Mouse (Mus musculus) kidney, embryonic 16.5 days (tissue): ENCODE data around the gene Safb2. TPM values are rescaled to one million over a fixed set of nuclear protein-coding genes. Genes with fewer than 3 reads are reported as not detected.

Experiments
- ATAC-seq: fragments of 200-750 bp; cut with Nextera tagmentation; 2 replicates; pipeline ENCODE4 v1.8.0; 2017; ENCODE audit warnings: moderate TSS enrichment; ENCODE audit not compliant: low FRiP score, low TSS enrichment
- H3K27ac ChIP-seq: fragments of 300-500 bp; sonication (generic); 2 replicates; pipeline ENCODE4 v1.5.1; 2014; ENCODE audit warnings: low read length
- H3K27me3 ChIP-seq: fragments of 300-500 bp; sonication (generic); 2 replicates; pipeline ENCODE4 v1.6.1; 2014; ENCODE audit warnings: low read length, control low read depth, mixed read lengths; ENCODE audit not compliant: insufficient read depth
- H3K36me3 ChIP-seq: fragments of 300-500 bp; sonication (generic); 2 replicates; pipeline ENCODE4 v1.6.1; 2014; ENCODE audit warnings: low read length, control low read depth, mixed read lengths; ENCODE audit not compliant: insufficient read depth
- H3K4me1 ChIP-seq: fragments of 300-500 bp; sonication (generic); 2 replicates; pipeline ENCODE4 v1.6.1; 2014; ENCODE audit warnings: low read length, control low read depth, mixed read lengths; ENCODE audit not compliant: insufficient read depth
- H3K4me2 ChIP-seq: fragments of 300-500 bp; sonication (generic); replicated peaks from 2 replicates; pipeline ENCODE4 v1.6.1; 2014; ENCODE audit warnings: low read depth, low read length
- H3K4me3 ChIP-seq: fragments of 300-500 bp; sonication (generic); 2 replicates; pipeline ENCODE4 v1.5.1; 2014; ENCODE audit warnings: mild to moderate bottlenecking, low read length
- H3K9ac ChIP-seq: fragments of 300-500 bp; sonication (generic); replicated peaks from 2 replicates; pipeline ENCODE4 v1.6.1; 2014; ENCODE audit warnings: low read length
- H3K9me3 ChIP-seq: fragments of 300-500 bp; sonication (generic); 2 replicates; pipeline ENCODE4 v1.6.1; 2016; ENCODE audit warnings: low read length, control low read depth
- WGBS: fragments of 180-500 bp; shearing (Covaris S2); extraction: QIAGEN DNeasy Blood & Tissue Kit; methylation state at CpG from one replicate; pipeline ENCODE4 v1.1.7; 2014; 5-methylcytosine and 5-hydroxymethylcytosine counted together
- polyA plus RNA-seq: library from polyadenylated mRNA; unstranded; fragments of >200 nt; fragmentation: Nextera tagmentation; extraction: Ambion mirVana; gene quantifications from 2 replicates; pipeline ENCODE4 v1.2.1, GENCODE M21; 2015

Gene Safb2
- polyA plus RNA-seq, 1 experiment from 2014 or later, result 80.2 TPM

GRCm38 (mm10) chr17:56566918-56567317 is 17.5 kb downstream of the Safb2 start:
- H3K4me1 ChIP-seq, result no peaks in the 10 kb centered on the region
- no peak overlapping the region for H3K4me3 ChIP-seq
- no peak for ATAC-seq
- no peaks in the 10 kb centered on the region for H3K27me3 ChIP-seq
- peaks cover 92% of the 10 kb centered on the region for H3K36me3 ChIP-seq
- no peaks in the 10 kb centered on the region for H3K9me3 ChIP-seq
- WGBS, result 97% methylated on average over 5 of the region's 5 CpGs
- H3K4me2 ChIP-seq, result no peak overlapping the region
- H3K9ac ChIP-seq, result no peak overlapping the region
- H3K27ac ChIP-seq, result no peak overlapping the region

GRCm38 (mm10) chr17:56566293-56566692 is 18.1 kb downstream of the Safb2 start:
- Histone ChIP-seq H3K9me3 (no peaks in the 10 kb centered on the region), H3K27me3 (no peaks in the 10 kb centered on the region), H3K9ac (no peak overlapping the region), H3K4me2 (no peak overlapping the region), H3K4me1 (no peaks in the 10 kb centered on the region), H3K4me3 (no peak overlapping the region), H3K27ac (no peak overlapping the region), H3K36me3 (peaks cover 93% of the 10 kb centered on the region)
- WGBS, result 93% methylated on average over 29 of the region's 29 CpGs
- no peak for ATAC-seq

- 96% methylated on average over 2 of the region's 2 CpGs for WGBS
- H3K4me2 ChIP-seq, result no peak overlapping the region
- H3K36me3 ChIP-seq, result peaks cover 60% of the 10 kb centered on the region
- no peak overlapping the region for H3K27ac ChIP-seq
- no peak overlapping the region for H3K9ac ChIP-seq
- no peaks in the 10 kb centered on the region for H3K9me3 ChIP-seq
- no peak for ATAC-seq
- H3K4me3 ChIP-seq, result no peak overlapping the region
- no peaks in the 10 kb centered on the region for H3K4me1 ChIP-seq
- H3K27me3 ChIP-seq, result no peaks in the 10 kb centered on the region
These were observed 22.5 kb downstream of the Safb2 start for GRCm38 (mm10) chr17:56561866-56562265.

DNA sequence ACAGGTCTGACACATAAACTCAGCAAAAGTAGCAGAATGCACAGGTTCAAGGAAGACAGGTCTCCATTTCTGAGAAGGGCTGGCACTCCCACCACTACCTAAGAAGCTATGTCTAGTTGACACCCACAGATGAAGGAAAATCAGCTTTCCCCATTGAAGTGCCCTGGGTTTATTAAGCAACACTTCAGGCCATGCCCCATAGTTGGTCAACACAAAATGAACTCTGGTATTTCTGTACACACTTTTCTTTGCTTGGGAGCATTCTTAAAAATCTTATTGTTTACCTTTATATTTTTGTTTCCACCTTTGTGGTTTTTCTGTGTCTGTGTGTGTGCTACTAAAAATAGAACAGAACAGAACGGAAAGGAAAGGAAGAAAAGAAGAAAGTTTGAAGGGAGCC is 24.3 kb downstream of the Safb2 start:
- Histone ChIP-seq H3K9ac (no peak overlapping the region), H3K4me3 (no peak overlapping the region), H3K4me1 (no peaks in the 10 kb centered on the region), H3K9me3 (no peaks in the 10 kb centered on the region), H3K27me3 (no peaks in the 10 kb centered on the region), H3K27ac (no peak overlapping the region), H3K4me2 (no peak overlapping the region), H3K36me3 (peaks cover 42% of the 10 kb centered on the region)
- no peak for ATAC-seq
- 67% methylated on average over 1 of the region's 1 CpGs for WGBS

- Histone ChIP-seq H3K4me3 (no peak overlapping the region), H3K9me3 (no peaks in the 10 kb centered on the region), H3K9ac (no peak overlapping the region), H3K36me3 (peaks cover 35% of the 10 kb centered on the region), H3K27me3 (no peaks in the 10 kb centered on the region), H3K27ac (no peak overlapping the region), H3K4me2 (no peak overlapping the region), H3K4me1 (no peaks in the 10 kb centered on the region)
- no peak for ATAC-seq
- WGBS, result 80% methylated on average over 3 of the region's 3 CpGs
These were observed 25.0 kb downstream of the Safb2 start for GRCm38 (mm10) chr17:56559386-56559785.

DNA sequence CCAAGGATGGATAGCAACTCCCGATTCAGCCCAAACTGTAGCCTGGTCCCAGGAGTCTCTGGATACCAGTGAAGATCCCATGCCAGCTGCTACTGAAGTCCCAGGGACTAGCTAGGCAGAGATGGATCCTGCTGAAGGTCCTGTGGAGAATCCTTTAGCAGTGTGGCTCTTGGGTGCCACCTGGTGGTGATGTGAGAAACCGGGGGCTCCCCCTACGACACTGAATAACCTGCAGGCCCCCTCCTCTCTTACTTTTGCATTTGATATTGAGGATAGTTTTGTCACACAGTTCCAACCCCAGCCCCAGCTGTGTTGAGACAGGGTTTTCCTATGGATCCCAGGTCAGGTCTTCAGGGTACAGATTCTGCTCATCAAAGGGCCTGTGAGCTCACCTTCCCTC is 25.9 kb downstream of the Safb2 start:
- WGBS, result 22% methylated on average over 3 of the region's 3 CpGs
- no peak overlapping the region for H3K9ac ChIP-seq
- H3K4me1 ChIP-seq, result no peaks in the 10 kb centered on the region
- H3K27ac ChIP-seq, result no peak overlapping the region
- H3K4me2 ChIP-seq, result no peak overlapping the region
- H3K4me3 ChIP-seq, result no peak overlapping the region
- no peaks in the 10 kb centered on the region for H3K9me3 ChIP-seq
- peaks cover 26% of the 10 kb centered on the region for H3K36me3 ChIP-seq
- H3K27me3 ChIP-seq, result no peaks in the 10 kb centered on the region
- ATAC-seq, result peak; percentile 60

DNA sequence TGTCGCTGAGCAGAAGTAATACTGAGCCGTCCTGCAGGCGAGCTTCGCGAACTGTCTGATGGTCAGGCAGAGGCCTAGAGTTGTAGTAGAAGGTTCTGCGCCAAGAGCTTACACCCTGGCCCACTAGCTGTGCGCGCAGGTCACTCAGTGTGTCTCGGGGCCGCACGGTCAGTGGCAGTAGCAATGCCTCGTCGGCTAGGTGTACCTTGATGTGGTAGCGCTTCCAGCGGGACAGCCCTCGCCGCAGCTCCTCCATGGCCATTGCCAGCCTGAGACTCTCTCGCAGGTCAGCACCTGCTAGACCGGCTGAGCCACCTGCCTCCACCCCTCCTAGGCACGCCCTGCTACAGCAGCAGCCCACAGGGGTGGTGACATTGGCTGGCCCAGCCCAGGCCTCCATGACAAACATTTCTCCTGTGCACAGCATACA is 30.2 kb downstream of the Safb2 start, which contains the start of gene Gm20219:
Gm20219 (minus strand) TSS at position 266 of the 430 bp plus-strand sequence.
- peak; percentile 76 for ATAC-seq
- Histone ChIP-seq H3K9ac (no peak within 1 kb of the TSS), H3K4me3 (no peak within 1 kb of the TSS), H3K27ac (no peak within 1 kb of the TSS), H3K36me3 (no peaks in the 10 kb centered on the region), H3K4me2 (no peak within 1 kb of the TSS), H3K27me3 (no peaks in the 10 kb centered on the region), H3K4me1 (no peaks in the 10 kb centered on the region), H3K9me3 (0 out of 2 replicates have a peak, but pooled peaks cover 3% of the 10 kb centered on the region)
- 71% methylated on average over 20 of the region's 20 CpGs for WGBS

- ATAC-seq, result 0 out of 2 replicates have a peak, but pooled peaks have one; percentile 13
- no peak overlapping the region for H3K4me2 ChIP-seq
- 63% methylated on average over 5 of the region's 5 CpGs for WGBS
- H3K36me3 ChIP-seq, result no peaks in the 10 kb centered on the region
- 0 out of 2 replicates have a peak, but pooled peaks cover 3% of the 10 kb centered on the region for H3K9me3 ChIP-seq
- no peaks in the 10 kb centered on the region for H3K27me3 ChIP-seq
- no peak overlapping the region for H3K4me3 ChIP-seq
- no peaks in the 10 kb centered on the region for H3K4me1 ChIP-seq
- no peak overlapping the region for H3K27ac ChIP-seq
- H3K9ac ChIP-seq, result no peak overlapping the region
These were observed 31.5 kb downstream of the Safb2 start for GRCm38 (mm10) chr17:56552781-56553363.

- ATAC-seq, result no peak
- 80% methylated on average over 6 of the region's 6 CpGs for WGBS
- H3K27ac ChIP-seq, result no peak overlapping the region
These were observed 32.4 kb downstream of the Safb2 start for GRCm38 (mm10) chr17:56551841-56552581.

More at GRCm38 (mm10) chr17:56551841-56552581, 32.4 kb downstream of the Safb2 start:
- Histone ChIP-seq H3K9me3 (0 out of 2 replicates have a peak, but pooled peaks cover 3% of the 10 kb centered on the region), H3K4me2 (no peak overlapping the region), H3K9ac (no peak overlapping the region), H3K27me3 (no peaks in the 10 kb centered on the region), H3K4me1 (no peaks in the 10 kb centered on the region), H3K36me3 (no peaks in the 10 kb centered on the region), H3K4me3 (no peak overlapping the region)
